Mouse (Mus musculus): ENCODE measurements at regions not wholly inside any gene's neighbourhood (a gene's known extent, or its start where the extent isn't known, plus 50 kb on each side); places are given as distances from the start of the nearest gene placed in this dataset.

DNA sequence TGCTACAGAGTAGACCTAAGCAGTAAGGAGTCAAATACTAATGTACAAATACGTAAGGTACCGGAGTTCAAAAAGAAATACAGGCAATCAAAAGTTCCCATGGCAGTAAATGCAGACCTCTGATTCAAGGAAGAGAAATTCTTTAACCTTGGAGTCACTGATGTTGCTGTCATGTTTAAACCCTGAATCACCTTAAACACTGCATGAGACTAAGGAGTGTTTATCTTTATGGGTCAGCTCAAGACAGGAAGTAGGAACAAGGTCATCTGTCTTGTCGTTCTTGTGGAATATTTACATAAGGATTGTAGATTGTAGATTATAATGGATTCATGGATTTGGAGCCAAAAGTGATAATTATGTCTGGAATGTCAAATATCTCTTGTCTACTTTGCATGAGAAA is 1708.7 kb upstream of the Slc10a2 start:
- no peak for DNase-seq (ENCODE audit: low spot score in 2 of 2)

DNA sequence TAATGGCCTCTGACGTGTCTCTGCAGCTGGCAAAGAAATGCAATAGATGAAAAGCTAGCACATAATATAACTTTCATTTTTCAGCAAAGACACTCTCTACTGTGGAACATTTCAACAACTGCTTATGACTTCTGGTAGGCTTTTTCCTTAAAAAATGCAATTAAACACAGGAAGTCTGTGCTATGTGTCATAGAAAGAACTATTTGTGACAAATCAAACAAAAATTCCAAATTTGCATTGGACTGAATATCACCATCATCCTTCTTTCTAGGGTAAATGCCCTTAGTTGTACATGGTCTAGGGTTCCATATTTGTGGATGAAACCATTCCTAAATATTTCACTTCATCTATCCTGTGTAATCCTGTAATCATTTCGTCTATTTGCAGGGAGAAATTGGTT is 1702.0 kb upstream of the Slc10a2 start:
- DNase-seq (ENCODE audit: low spot score in 2 of 2), result no peak

DNA sequence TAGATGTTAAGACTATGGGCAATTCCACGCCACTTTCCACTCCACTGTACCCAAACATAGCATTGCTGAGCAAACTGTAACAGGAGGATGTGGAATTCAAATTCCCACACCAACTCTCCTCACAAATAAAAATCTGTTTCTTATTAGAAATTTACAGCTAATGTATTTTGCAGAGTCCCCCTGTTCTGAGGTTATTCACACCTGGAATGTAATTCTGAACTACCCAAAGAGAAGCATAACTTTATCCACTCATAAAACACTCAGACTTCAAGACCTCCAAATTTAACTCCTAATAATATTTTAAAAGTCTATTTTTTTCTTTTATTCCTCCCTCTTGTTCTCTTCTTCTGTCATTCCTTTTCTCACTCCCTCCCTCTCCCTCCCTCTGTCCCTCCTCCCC is 1698.0 kb upstream of the Slc10a2 start:
- no peak for DNase-seq (ENCODE audit: low spot score in 2 of 2)

DNA sequence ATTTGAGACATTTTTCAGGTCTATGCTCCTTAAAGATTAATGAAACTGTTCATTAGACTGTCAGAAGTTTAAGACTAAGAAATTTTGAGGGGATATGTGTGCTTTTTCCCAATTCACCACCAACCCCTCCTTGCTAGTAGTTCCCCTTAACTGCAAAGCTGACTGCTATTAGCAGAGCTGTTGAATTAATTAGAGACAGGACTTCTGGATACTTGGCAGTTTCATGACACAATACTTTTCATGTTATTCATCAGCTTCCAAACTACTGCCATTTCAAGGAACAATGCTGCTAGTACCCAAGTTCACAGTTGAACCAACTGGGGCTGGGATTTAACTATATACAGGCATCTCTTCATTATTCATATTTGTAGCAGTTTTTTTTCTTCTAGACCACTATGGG is 1695.9 kb upstream of the Slc10a2 start:
- DNase-seq (ENCODE audit: low spot score in 2 of 2), result no peak

DNA sequence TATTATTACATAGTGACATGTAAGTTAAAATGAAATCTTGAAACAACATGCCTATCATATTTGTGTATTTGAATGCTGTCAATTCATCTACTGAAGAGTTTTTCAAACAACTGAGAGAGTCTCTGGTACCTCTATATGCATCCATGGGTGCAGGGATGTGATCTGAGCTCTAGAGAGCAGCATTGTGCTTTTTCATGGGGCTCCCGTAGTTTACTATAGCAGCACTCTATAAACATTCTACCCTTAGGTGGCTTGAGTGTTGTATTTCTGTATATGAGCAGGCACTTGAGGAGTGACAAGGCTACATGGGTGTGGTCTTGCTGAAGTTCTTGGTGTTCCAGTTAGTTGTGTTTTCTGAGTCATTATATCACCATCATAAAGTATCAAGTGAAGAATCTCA is 1683.9 kb upstream of the Slc10a2 start:
- no peak for DNase-seq (ENCODE audit: low spot score in 2 of 2)

DNA sequence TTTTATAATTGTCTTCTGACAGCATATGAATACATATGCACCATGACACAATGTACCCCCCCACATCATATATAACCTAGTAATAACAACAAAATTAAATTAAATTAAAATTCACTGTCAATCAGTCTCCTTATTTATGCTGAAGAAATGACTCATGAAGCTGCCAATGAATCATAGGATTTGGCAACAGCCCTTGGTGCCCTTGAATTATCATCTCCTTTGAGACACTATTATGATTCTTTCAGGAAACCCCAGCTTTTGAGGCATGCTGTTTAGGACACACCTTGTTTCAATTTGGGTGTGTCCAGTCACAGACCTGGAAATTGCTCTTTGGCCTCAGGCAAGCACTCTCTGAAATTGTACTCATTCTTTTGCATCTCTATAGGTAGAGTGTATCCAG is 1675.8 kb upstream of the Slc10a2 start:
- DNase-seq (ENCODE audit: low spot score in 2 of 2), result no peak

DNA sequence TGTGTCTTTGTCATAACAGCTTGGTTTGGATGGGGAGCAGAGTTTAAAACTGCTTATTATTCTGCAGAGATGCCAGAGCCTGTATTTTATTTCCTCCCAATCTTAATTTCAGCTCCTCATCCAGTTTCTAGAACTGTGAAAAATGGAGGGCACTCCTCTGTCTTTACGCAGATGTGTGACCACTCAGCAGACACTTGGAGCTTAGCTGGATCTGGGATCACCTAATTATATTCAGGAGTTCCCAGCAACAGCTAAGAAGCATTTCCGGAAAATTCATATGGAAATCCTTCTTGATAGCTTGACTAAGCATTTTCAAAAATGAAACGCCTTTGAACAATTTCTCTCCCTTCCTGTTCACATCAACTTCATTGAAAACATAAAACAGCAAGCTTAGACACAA is 1670.0 kb upstream of the Slc10a2 start:
- DNase-seq (ENCODE audit: low spot score in 2 of 2), result no peak

DNA sequence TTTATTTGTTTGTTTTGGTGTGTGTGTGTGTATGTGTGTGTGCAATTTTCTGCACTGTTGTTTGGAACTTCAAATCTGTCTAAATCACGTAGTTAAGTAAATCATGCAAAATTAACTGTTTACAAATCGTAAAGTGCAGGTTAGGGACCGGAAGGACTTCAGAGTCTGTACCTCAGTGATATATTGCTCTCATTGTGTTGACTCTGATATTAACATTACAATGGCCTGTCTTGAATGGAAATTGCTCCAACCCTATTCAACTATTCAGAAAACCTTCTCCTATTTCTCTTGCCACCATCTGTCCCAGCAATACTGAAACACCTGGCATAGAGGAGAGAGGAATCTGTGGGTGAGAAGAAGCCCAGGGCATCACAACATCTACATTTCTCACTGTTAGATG is 1624.4 kb upstream of the Slc10a2 start:
- no peak for DNase-seq (ENCODE audit: low spot score in 2 of 2)

DNA sequence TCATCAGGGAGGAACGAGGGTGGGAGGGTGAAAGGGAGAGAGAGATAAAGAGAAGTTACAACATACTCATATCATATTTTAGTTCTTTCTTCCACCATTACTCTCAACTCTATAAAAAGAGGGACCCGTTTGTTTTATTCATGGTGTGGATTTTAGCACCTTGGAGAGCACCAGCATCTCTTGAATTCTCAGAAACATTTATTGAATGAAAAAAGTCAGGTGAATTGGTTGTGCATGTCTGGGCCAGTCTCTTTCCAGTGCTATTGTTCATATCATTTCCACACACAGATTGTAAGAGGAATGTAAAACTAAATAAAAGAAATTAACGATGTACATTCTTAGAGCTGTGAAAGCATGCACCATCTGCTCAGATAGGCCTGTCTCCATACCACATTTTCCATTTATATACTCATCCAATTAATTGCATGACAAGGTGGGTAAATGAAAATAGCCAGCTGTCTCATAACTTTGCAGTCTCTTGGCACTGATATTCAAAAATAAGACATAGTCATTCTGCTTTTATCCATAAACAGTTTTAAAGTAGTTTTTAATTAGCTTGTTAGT is 1603.8 kb upstream of the Slc10a2 start:
- DNase-seq (ENCODE audit: low spot score in 2 of 2), result peak in 1 of 2 experiments; percentile 5

DNA sequence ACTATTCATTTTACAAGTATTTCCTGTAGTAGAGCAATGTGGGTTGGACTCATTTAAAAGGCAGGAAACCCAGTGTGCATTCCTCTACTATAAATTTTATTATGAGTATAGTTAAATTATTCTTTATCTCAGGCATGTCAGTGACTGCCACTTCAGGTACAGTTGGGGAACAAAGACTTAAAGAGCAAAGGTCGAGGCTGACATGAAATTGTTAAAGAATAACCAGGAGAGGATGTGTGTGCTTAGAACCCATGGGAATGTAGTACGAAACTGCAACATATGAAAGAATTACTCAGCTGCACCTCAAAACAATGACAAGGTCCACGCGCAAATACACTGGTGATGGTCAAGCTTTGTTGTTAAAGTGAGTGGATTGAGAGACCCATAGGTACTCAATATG is 1583.4 kb upstream of the Slc10a2 start:
- no peak for DNase-seq (ENCODE audit: low spot score in 2 of 2)

DNA sequence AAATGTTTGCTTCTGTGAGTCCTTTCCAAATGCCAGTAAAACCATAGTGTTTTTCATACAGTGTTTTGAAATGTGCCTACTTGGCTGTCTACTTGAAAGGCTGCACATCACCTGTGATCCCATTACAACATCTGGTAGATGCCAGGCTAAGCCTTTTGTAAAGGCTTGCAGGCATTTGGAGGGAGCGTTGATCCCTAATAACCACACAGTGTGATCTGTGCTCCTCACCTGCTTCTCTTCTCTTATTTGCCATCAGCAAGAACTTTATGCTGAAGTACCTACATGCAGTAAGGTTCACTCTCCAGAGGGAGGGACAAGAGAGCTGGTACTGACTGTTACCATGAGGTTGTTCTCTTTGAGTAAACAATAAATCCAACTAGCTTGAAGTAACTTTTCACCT is 1553.7 kb upstream of the Slc10a2 start:
- no peak for DNase-seq (ENCODE audit: low spot score in 2 of 2)

DNA sequence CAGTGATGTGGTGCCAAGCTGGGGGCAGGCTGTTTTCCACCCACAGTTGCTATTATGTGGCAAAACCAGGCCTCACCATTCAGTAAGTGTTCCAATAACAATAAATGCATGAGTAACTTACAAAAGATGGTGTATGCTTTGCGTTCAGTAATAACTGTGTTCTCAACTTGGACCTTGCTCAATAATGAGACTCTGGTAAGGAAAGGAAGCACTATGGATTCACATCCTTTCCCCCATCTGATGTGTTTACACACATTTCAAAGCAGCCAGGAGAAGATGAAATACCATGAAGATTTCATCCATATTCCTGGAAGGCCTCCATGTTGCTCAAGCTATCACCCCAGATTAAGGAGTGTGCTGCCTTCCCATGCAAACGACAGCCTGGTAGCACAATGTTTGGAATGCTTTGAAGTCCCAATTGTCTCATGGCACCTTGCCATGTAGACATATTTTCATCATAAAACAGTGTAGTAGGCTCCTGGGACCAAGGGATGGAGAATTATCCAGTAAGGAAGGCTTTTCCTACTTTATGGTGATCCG is 1552.4 kb upstream of the Slc10a2 start:
- DNase-seq (ENCODE audit: low spot score in 2 of 2), result no peak

DNA sequence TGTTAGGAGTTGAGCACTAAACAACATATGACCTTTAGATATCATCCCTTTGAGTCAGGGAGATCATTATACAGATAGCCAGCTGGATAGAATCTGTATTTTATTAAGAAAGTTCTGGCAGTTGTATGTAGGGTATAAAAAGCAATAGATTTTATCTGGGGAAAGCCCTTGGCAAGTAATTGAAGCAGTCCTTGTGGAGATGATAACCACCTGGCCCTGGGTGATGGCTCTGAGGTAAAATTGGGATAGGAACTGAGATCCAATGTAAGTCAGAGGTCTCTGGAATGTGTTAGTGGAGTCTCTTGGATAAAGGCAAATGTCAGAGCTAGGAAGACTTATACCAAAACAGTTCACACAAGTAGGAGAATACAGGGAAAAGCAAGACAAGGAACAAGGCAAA is 1547.0 kb upstream of the Slc10a2 start:
- no peak for DNase-seq (ENCODE audit: low spot score in 2 of 2)

DNA sequence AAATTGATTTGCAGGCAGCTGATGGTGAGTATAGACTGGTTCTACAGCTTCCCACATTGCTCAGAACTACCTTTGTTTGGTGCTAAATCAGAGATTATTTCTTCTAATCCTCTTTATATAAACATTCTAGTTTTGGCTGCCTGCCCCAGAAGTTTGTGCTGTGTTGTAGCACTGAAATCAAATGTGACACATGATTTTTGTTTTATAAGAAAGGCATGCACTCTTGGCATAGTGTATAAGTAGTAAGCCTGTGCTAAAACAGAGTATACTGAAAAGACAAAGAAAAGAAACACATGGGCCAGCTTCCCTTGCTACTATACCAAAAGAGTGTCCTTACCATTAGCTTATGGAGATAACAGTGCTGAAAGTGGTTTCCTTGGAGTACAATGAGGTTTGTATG is 1542.9 kb upstream of the Slc10a2 start:
- DNase-seq (ENCODE audit: low spot score in 2 of 2), result no peak

DNA sequence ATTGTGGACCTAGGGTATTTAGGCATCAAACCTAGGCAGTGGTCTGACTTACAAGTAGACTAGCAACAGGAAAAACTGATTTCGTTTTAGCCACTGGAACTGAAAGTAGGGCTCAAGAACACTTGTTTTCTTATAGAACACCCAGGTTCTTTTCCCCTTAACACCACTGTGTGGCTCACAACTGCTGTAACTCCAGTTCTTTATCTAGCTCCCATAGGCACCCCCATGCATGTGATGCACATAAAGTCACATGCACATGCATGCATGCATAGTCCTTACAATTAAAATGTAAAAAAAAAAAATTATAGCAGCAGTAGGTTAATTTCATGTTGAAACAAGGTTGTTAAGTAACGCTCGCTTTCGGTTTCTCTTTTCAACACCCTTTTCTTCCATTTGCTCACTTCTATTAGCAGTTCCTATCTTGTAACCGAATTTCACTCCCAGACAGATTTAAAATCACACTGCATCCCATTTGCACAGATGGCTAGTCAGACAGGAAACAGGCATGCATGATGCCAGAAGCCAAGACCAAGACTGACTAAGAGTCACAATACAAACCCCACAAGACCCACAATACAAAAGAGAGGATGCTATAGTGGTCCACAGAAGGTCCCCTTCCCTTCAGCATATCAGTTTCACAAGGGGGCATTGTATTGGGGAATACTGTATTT is 1540.3 kb upstream of the Slc10a2 start:
- DNase-seq (ENCODE audit: low spot score in 2 of 2), result no peak

DNA sequence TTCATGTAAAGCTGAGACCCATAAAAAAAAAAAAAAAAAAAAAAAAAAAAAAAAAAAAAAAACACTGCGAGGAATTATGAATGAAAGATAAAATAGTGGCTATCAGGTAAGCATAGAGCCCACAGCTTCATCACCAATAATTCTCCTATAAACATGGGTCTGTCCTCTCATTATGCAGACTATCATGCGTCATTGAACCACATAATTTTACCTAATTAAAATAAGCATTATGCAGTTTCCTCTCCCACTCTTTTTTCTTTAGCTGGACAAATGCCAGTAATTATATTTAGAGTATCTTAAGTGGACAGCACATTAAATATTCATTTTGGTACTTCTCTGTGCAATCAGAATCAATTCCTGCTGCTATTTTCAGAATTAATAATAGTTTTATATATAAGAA is 1539.2 kb upstream of the Slc10a2 start:
- DNase-seq (ENCODE audit: low spot score in 2 of 2), result no peak

DNA sequence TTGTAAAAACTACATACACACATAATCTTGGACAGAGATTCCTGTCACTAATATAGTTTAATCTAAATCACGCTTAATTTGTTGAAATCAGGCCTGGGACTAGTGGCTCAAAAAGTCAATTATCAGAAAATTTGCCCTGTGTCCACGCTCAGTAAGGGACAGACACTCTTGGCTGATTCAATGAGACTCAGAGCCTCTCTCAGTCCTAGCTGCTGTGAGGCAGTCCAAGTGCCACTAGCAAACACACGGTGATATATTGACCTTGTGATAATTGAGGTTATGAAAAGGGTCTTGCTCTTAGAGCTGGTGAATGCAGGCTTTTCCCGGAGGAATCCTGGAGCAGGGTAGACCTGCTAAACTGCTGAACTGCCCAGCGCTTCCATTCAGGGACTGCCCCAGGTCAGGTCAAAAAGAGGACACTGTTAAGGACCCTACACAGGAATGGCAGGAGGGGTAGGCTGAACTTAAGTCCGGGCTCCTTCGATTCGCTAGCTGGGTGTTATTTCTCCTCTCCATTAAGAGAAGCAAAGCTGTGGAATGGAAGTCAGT is 1521.9 kb upstream of the Slc10a2 start:
- DNase-seq (ENCODE audit: low spot score in 2 of 2), result no peak

DNA sequence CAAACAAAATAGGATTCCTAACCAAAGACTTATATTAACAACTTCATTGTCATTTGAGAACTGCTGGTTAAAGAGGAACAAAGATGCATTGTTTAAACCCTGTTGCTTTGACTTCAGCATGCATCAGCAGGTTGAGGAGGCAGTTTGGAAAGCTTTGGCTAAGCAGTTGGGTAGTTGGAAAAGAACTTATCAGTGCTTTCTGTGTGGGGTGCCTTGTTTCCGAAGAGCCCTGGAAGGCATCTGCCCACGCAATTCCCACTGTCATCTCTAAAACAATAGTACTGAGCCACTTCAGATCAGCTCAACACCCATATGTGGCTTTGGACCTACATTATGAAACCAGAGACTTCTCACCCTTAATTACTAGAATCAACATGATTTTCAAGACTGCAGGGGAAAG is 1503.7 kb upstream of the Slc10a2 start:
- DNase-seq (ENCODE audit: low spot score in 2 of 2), result no peak

DNA sequence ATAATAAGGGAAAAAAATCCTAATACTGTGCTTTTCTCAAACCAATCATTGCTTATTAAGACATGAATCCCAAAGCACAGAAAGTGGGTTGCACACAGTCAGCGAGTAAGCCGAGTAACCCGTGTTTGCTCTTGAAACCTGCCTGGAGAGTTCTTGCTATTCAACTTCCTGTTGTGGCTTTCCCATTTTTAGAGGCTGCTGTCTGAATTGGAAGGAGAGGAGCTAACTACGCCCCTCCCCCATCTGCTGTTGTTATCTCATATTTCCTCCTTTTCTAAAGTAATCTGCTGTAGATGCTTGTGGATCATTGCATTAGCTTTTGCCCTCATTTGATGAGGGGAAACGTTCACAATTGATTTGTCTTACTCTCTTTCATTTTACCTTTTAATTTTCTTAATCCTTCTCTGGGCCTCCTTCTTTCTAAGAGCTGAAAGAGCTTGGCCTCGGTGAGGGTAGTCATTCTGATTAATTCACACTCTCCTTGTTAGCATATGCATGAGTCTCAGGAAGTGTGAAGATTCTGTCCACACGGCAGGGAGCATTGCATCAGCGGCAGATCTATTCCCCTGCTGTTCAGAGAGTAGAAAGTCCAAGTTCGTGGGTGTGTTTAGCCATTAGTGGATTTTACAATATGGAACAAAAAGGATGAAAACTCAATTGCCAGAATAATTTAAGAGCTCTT is 1501.8 kb upstream of the Slc10a2 start:
- peak; percentile 24 to 49 for DNase-seq (ENCODE audit: low spot score in 2 of 2)

DNA sequence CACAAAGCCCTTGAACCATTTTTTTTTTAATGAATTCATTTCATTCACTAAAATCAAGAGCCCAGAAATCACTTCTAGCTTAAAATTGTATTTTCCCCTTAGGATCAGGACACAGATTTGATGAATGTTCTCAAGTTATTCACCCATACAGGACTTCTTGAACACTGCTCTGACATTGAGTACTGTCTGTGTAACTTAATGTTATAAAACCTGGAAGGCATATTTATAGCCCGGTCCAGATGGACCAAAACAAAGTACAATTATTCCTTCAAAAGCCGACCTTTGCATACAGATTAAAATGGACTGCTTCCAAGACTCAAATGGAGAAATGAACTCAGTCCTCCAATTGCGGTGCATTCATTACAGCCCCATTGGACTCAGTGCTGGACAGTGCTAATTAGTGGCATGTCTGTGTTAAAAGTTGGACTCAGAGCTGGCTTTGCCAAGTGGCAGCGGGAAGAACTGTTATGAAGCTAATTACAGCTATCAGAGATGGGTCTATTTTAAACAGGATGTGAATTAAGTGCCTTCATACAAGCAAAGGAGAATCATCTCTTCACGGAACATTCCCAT is 1499.2 kb upstream of the Slc10a2 start:
- DNase-seq (ENCODE audit: low spot score in 2 of 2), result peak; percentile 25 to 33

DNA sequence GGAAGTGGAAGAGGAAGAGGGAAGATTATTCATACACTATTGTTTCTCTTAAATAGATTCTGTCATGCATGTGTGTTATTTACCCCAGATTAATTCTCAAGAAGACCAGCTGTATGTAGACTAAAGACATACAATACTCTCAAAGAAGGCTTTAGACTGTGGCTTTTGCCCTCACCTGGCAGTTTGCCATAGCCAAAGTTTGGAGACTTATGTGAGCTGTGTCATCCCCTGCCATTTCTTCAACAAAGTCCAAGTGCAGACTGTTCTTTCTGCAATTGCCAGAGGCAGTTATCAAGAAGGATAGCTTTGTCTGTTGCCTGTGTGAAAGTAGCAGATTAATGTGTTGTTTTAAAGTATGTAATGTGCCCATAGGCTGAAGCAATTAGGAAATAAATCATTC is 1485.0 kb upstream of the Slc10a2 start:
- no peak for DNase-seq (ENCODE audit: low spot score in 2 of 2)

All from layer of hippocampus, adult 8-10 months (tissue).